Mouse (Mus musculus) cerebellum, adult 2 months (tissue): ENCODE data around the gene Fmnl2.

Source experiments
- CTCF ChIP-seq: fragments of 200-500 bp; IDR thresholded peaks from 2 replicates; pipeline ENCODE4 v1.5.1; 2011; ENCODE audit warnings: low read depth, mild to moderate bottlenecking, control low read depth, low read length, moderate library complexity, borderline replicate concordance; ENCODE audit not compliant: insufficient read depth
- POLR2A ChIP-seq: fragments of 200-500 bp; IDR thresholded peaks from 2 replicates; pipeline ENCODE4 v1.6.1; 2011; ENCODE audit warnings: low read length, control low read depth, borderline replicate concordance; ENCODE audit not compliant: insufficient read depth

DNA sequence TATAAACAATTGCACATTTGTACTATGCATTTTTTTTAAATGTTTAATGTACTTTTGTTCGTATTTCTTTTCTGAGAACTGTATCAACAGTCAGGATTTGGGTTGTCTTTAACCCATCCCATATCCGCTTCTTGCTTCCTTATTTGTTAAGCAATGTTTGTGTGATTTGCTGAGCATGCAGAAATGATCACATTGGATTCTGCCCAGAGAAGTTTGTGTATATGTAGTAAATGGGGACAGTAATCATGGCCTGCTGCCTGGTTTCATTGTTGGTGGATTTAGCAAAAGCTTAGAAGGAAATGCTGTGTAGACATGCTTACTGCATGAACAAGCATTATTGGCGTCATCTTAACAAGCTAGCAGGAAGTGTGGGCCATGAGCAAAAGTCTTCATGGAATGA, 39.3 kb downstream of the Fmnl2 start:
- TF ChIP-seq CTCF (no peak), POLR2A (no peak)
